Mouse (Mus musculus) heart, adult 2 months (tissue): Measurements from ENCODE around the gene Setd1b. TPM values are rescaled to one million over a fixed set of nuclear protein-coding genes. Genes with fewer than 3 reads are reported as not detected.

Source experiments
- DNase-seq, 2 experiments: peaks; one replicate each; pipeline ENCODE4 v3.0.0; 2021
- H3K27ac ChIP-seq: fragments of 200-600 bp; 2 replicates; pipeline ENCODE4 v1.8.1; 2022
- H3K27me3 ChIP-seq: fragments of 200-500 bp; 2 replicates; pipeline ENCODE4 v1.6.1; 2012; ENCODE audit warnings: mild to moderate bottlenecking, low read length, inconsistent platforms, mixed read lengths; ENCODE audit not compliant: control insufficient read depth, insufficient read depth
- H3K36me3 ChIP-seq: fragments of 200-500 bp; 2 replicates; pipeline ENCODE4 v1.6.1; 2012; ENCODE audit warnings: low read length, inconsistent platforms; ENCODE audit not compliant: control insufficient read depth, insufficient read depth
- H3K4me1 ChIP-seq: fragments of 200-500 bp; 2 replicates; pipeline ENCODE4 v1.6.1; 2011; ENCODE audit warnings: low read length; ENCODE audit not compliant: control insufficient read depth, insufficient read depth
- H3K4me3 ChIP-seq: fragments of 200-600 bp; 2 replicates; pipeline ENCODE4 v1.8.1; 2022
- H3K79me2 ChIP-seq: fragments of 200-500 bp; replicated peaks from 2 replicates; pipeline ENCODE4 v1.6.1; 2012; ENCODE audit warnings: mild to moderate bottlenecking, inconsistent platforms, low read length, moderate library complexity, mixed read lengths; ENCODE audit not compliant: control insufficient read depth, insufficient read depth
- H3K9ac ChIP-seq: fragments of 200-500 bp; 2 replicates; pipeline ENCODE4 v1.6.1; 2012; ENCODE audit warnings: low read depth, mild to moderate bottlenecking, control low read depth, inconsistent platforms, low read length, mixed read lengths
- CTCF ChIP-seq: fragments of 200-600 bp; IDR thresholded peaks from 2 replicates; pipeline ENCODE4 v1.8.1; 2022; ENCODE audit warnings: antibody characterized with exemption, mild to moderate bottlenecking, moderate library complexity
- EP300 ChIP-seq: fragments of 200-500 bp; IDR thresholded peaks from 2 replicates; pipeline ENCODE4 v1.6.1; 2011; ENCODE audit warnings: low read depth, low read length, control low read depth; ENCODE audit not compliant: insufficient read depth
- POLR2A ChIP-seq: fragments of 200-500 bp; IDR thresholded peaks from 2 replicates; pipeline ENCODE4 v1.6.1; 2011; ENCODE audit warnings: mild to moderate bottlenecking, low read depth, low read length, control low read depth; ENCODE audit not compliant: insufficient read depth
- WGBS: fragments of 180-500 bp; shearing (Covaris S2); methylation state at CpG from one replicate; pipeline ENCODE4 v1.1.7; 2018; 5-methylcytosine and 5-hydroxymethylcytosine counted together
- intact Hi-C: fragments of 180-260 bp; cut with DNase I; formaldehyde crosslinking; loops from one replicate; pipeline ENCODE4 v1.15.1; 2025
- polyA plus RNA-seq: library from polyadenylated mRNA; depleted of rRNA; stranded (reverse); fragments of >200 nt; gene quantifications from 2 replicates; pipeline ENCODE4 v1.2.3, GENCODE M21; 2012
- total RNA-seq, 2 experiments: library from RNA; stranded (reverse); gene quantifications; 2 replicates each; pipeline ENCODE4 v1.2.3; 2021

The Setd1b gene
- total and polyA plus RNA-seq, 3 experiments: 7.4 to 19.4 (median 12.9) TPM

- Histone ChIP-seq H3K9ac (no peak overlapping the region), H3K36me3 (no peaks in the 10 kb centered on the region), H3K27me3 (no peaks in the 10 kb centered on the region), H3K4me1 (no peaks in the 10 kb centered on the region), H3K4me3 (no peak overlapping the region), H3K27ac (no peak overlapping the region), H3K79me2 (no peaks in the 10 kb centered on the region)
- intact Hi-C loops: no loop called here
- DNase-seq: no peak
- TF ChIP-seq CTCF (peak; percentile 66), EP300 (no peak), POLR2A (no peak)
- WGBS: 52% methylated on average over 7 of the region's 7 CpGs
These were observed 27.1 kb upstream of the Setd1b start for GRCm38 (mm10) chr5:123114924-123115323.

GRCm38 (mm10) chr5:123116080-123116479, 25.9 kb upstream of the Setd1b start:
- Histone ChIP-seq H3K36me3 (no peaks in the 10 kb centered on the region), H3K27me3 (no peaks in the 10 kb centered on the region), H3K27ac (no peak overlapping the region), H3K9ac (no peak overlapping the region), H3K4me1 (no peaks in the 10 kb centered on the region), H3K4me3 (no peak overlapping the region), H3K79me2 (no peaks in the 10 kb centered on the region)
- no peak for DNase-seq
- intact Hi-C loops: loop anchor here (2.0 kb wide), 1 partner anchor 51 kb away; no protein-coding TSS in a partner anchor
- 76% methylated on average over 8 of the region's 8 CpGs for WGBS
- no peak for TF ChIP-seq CTCF
- TF ChIP-seq EP300: no peak
- TF ChIP-seq POLR2A: no peak

- intact Hi-C loops: loop anchor here (1.0 to 2.0 kb wide), 5 partner anchors 16 to 54 kb away; no protein-coding TSS in a partner anchor
- no peaks in the 10 kb centered on the region for H3K4me1 ChIP-seq
- H3K27ac ChIP-seq: no peak overlapping the region
- H3K79me2 ChIP-seq: no peaks in the 10 kb centered on the region
- no peaks in the 10 kb centered on the region for H3K36me3 ChIP-seq
- H3K9ac ChIP-seq: no peak overlapping the region
- H3K4me3 ChIP-seq: no peak overlapping the region
- WGBS: 28% methylated on average over 10 of the region's 10 CpGs
- no peak for TF ChIP-seq EP300
- no peak for TF ChIP-seq POLR2A
- peak; percentile 90 for TF ChIP-seq CTCF
- DNase-seq: peak; percentile 79 to 84
- no peaks in the 10 kb centered on the region for H3K27me3 ChIP-seq
These were observed 24.7 kb upstream of the Setd1b start for GRCm38 (mm10) chr5:123117257-123117656.

GRCm38 (mm10) chr5:123117773-123118172, 24.2 kb upstream of the Setd1b start:
- no peak for DNase-seq
- no peak overlapping the region for H3K27ac ChIP-seq
- no peak for TF ChIP-seq EP300
- no peak for TF ChIP-seq POLR2A
- TF ChIP-seq CTCF: no peak
- no peaks in the 10 kb centered on the region for H3K36me3 ChIP-seq
- no peaks in the 10 kb centered on the region for H3K79me2 ChIP-seq
- no peaks in the 10 kb centered on the region for H3K27me3 ChIP-seq
- H3K4me1 ChIP-seq: no peaks in the 10 kb centered on the region
- intact Hi-C loops: loop anchor here (1.0 to 2.0 kb wide), 5 partner anchors 16 to 54 kb away; no protein-coding TSS in a partner anchor
- no peak overlapping the region for H3K4me3 ChIP-seq
- no peak overlapping the region for H3K9ac ChIP-seq
- 85% methylated on average over 8 of the region's 8 CpGs for WGBS

GRCm38 (mm10) chr5:123118826-123119225, 23.2 kb upstream of the Setd1b start:
- Histone ChIP-seq H3K27ac (no peak overlapping the region), H3K79me2 (no peaks in the 10 kb centered on the region), H3K27me3 (no peaks in the 10 kb centered on the region), H3K9ac (no peak overlapping the region), H3K4me1 (no peaks in the 10 kb centered on the region), H3K36me3 (no peaks in the 10 kb centered on the region), H3K4me3 (no peak overlapping the region)
- 53% methylated on average over 10 of the region's 10 CpGs for WGBS
- no peak for DNase-seq
- TF ChIP-seq EP300: no peak
- no peak for TF ChIP-seq POLR2A
- no peak for TF ChIP-seq CTCF
- intact Hi-C loops: no loop called here

- H3K27me3 ChIP-seq: no peaks in the 10 kb centered on the region
- H3K79me2 ChIP-seq: no peaks in the 10 kb centered on the region
- no peak for DNase-seq
- H3K4me3 ChIP-seq: no peak overlapping the region
- no peak for TF ChIP-seq CTCF
- TF ChIP-seq POLR2A: no peak
- no peak for TF ChIP-seq EP300
- intact Hi-C loops: no loop called here
- H3K9ac ChIP-seq: no peak overlapping the region
- H3K4me1 ChIP-seq: 0 out of 2 replicates have a peak, but pooled peaks cover 2% of the 10 kb centered on the region
- H3K36me3 ChIP-seq: no peaks in the 10 kb centered on the region
- 78% methylated on average over 7 of the region's 7 CpGs for WGBS
- no peak overlapping the region for H3K27ac ChIP-seq
These were observed 21.3 kb upstream of the Setd1b start for GRCm38 (mm10) chr5:123120624-123121215.
